Mouse (Mus musculus) stomach, embryonic 16.5 days (tissue): Measurements from ENCODE around the gene Cep152. TPM values are rescaled to one million over a fixed set of nuclear protein-coding genes. Genes with fewer than 3 reads are reported as not detected.
A peak's percentile ranks its signal among the peaks of the same experiment; 100 is the strongest.

Experiments used
- ATAC-seq: fragments of 200-750 bp; cut with Nextera tagmentation; 2 replicates; pipeline ENCODE4 v1.8.0; 2017; ENCODE audit warnings: moderate number of reproducible peaks, moderate TSS enrichment; ENCODE audit not compliant: insufficient read depth, low FRiP score
- H3K27ac ChIP-seq: fragments of 300-500 bp; sonication (generic); 2 replicates; pipeline ENCODE4 v1.5.1; 2014; ENCODE audit warnings: low read length
- H3K27me3 ChIP-seq: fragments of 300-500 bp; sonication (generic); 2 replicates; pipeline ENCODE4 v1.6.1; 2014; ENCODE audit warnings: low read length, control low read depth, mixed read lengths; ENCODE audit not compliant: control insufficient read depth, insufficient read depth
- H3K36me3 ChIP-seq: fragments of 300-500 bp; sonication (generic); 2 replicates; pipeline ENCODE4 v1.6.1; 2014; ENCODE audit warnings: low read length; ENCODE audit not compliant: control insufficient read depth, insufficient read depth
- H3K4me1 ChIP-seq: fragments of 300-500 bp; sonication (generic); 2 replicates; pipeline ENCODE4 v1.6.1; 2014; ENCODE audit warnings: low read length, control low read depth, mixed read lengths; ENCODE audit not compliant: control insufficient read depth, insufficient read depth
- H3K4me2 ChIP-seq: fragments of 300-500 bp; sonication (generic); 2 replicates; pipeline ENCODE4 v1.6.1; 2014; ENCODE audit warnings: low read depth, low read length, mixed read lengths
- H3K4me3 ChIP-seq: fragments of 300-500 bp; sonication (generic); replicated peaks from 2 replicates; pipeline ENCODE4 v1.5.1; 2014; ENCODE audit warnings: mild to moderate bottlenecking, low read length
- H3K9ac ChIP-seq: fragments of 300-500 bp; sonication (generic); 2 replicates; pipeline ENCODE4 v1.6.1; 2014; ENCODE audit warnings: low read length
- H3K9me3 ChIP-seq: fragments of 300-500 bp; sonication (generic); replicated peaks from 2 replicates; pipeline ENCODE4 v1.6.1; 2016; ENCODE audit warnings: low read length, control low read depth; ENCODE audit not compliant: control insufficient read depth
- WGBS: fragments of 180-500 bp; shearing (Covaris S2); extraction: QIAGEN DNeasy Blood & Tissue Kit; methylation state at CpG from one replicate; pipeline ENCODE4 v1.1.7; 2014; 5-methylcytosine and 5-hydroxymethylcytosine counted together
- polyA plus RNA-seq: library from polyadenylated mRNA; unstranded; fragments of >200 nt; fragmentation: Nextera tagmentation; extraction: Ambion mirVana; gene quantifications from 2 replicates; pipeline ENCODE4 v1.2.1, GENCODE M21; 2015

Gene Cep152
- polyA plus RNA-seq, 1 experiment from 2014 or later = 5.2 TPM

GRCm38 (mm10) chr2:125525484-125525883 lies 99.4 kb downstream of the Cep152 start:
- H3K36me3 ChIP-seq = no peaks in the 10 kb centered on the region
- no peak overlapping the region for H3K4me2 ChIP-seq
- H3K27ac ChIP-seq = no peak overlapping the region
- H3K4me3 ChIP-seq = no peak overlapping the region
- no peak overlapping the region for H3K9ac ChIP-seq
- no peak for ATAC-seq
- 0 out of 2 replicates have a peak, but pooled peaks cover 2% of the 10 kb centered on the region for H3K4me1 ChIP-seq
- no peaks in the 10 kb centered on the region for H3K27me3 ChIP-seq
- WGBS = 69% methylated on average over 2 of the region's 2 CpGs
- H3K9me3 ChIP-seq = no peaks in the 10 kb centered on the region

- Histone ChIP-seq H3K27ac (peak overlapping the region; percentile 10; the same call in 1 of the 2 replicates), H3K9ac (no peak overlapping the region), H3K36me3 (no peaks in the 10 kb centered on the region), H3K4me3 (no peak overlapping the region), H3K4me1 (peaks cover 7% of the 10 kb centered on the region), H3K4me2 (no peak overlapping the region), H3K9me3 (no peaks in the 10 kb centered on the region), H3K27me3 (no peaks in the 10 kb centered on the region)
- WGBS = 8% methylated on average over 4 of the region's 4 CpGs
- peak; percentile 83 for ATAC-seq
Measured at GRCm38 (mm10) chr2:125516594-125516993, 108.3 kb downstream of the Cep152 start.

- no peaks in the 10 kb centered on the region for H3K36me3 ChIP-seq
- peaks cover 7% of the 10 kb centered on the region for H3K4me1 ChIP-seq
- H3K4me3 ChIP-seq = no peak overlapping the region
- 48% methylated on average over 12 of the region's 12 CpGs for WGBS
- ATAC-seq = no peak
- H3K27ac ChIP-seq = no peak overlapping the region
- no peak overlapping the region for H3K4me2 ChIP-seq
- H3K9me3 ChIP-seq = no peaks in the 10 kb centered on the region
- no peak overlapping the region for H3K9ac ChIP-seq
- no peaks in the 10 kb centered on the region for H3K27me3 ChIP-seq
Measured at GRCm38 (mm10) chr2:125515291-125516057, 109.4 kb downstream of the Cep152 start.

GRCm38 (mm10) chr2:125514391-125514790 lies 110.5 kb downstream of the Cep152 start:
- H3K27ac ChIP-seq = no peak overlapping the region

More at GRCm38 (mm10) chr2:125514391-125514790, 110.5 kb downstream of the Cep152 start:
- no peaks in the 10 kb centered on the region for H3K36me3 ChIP-seq
- no peaks in the 10 kb centered on the region for H3K9me3 ChIP-seq
- H3K4me1 ChIP-seq = peaks cover 7% of the 10 kb centered on the region
- WGBS = 51% methylated on average over 3 of the region's 3 CpGs
- no peak overlapping the region for H3K9ac ChIP-seq
- no peak overlapping the region for H3K4me3 ChIP-seq
- no peak for ATAC-seq
- no peaks in the 10 kb centered on the region for H3K27me3 ChIP-seq
- H3K4me2 ChIP-seq = no peak overlapping the region

Other genes with a start within 250 kb of the Cep152 start
- gene Gm9913, start 120.0 kb downstream of the Cep152 start, polyA plus RNA-seq = 0.37 and 0.45 TPM in 2 replicates
- gene Fbn1, start 117.1 kb downstream of the Cep152 start, polyA plus RNA-seq = 31.3 and 33.7 TPM in 2 replicates
- gene Eid1, start 48.0 kb upstream of the Cep152 start, polyA plus RNA-seq = 97.0 and 111 TPM in 2 replicates
- 1.9 and 2.0 TPM in 2 replicates for gene Shc4, start 99.0 kb upstream of the Cep152 start, polyA plus RNA-seq
- 16.1 and 17.2 TPM in 2 replicates for gene Secisbp2l, start 157.8 kb upstream of the Cep152 start, polyA plus RNA-seq
- 48.1 and 48.3 TPM in 2 replicates for gene Galk2, start 234.0 kb upstream of the Cep152 start, polyA plus RNA-seq
- gene Cops2, start 234.0 kb upstream of the Cep152 start, polyA plus RNA-seq = 62.8 and 70.5 TPM in 2 replicates